Mouse (Mus musculus) thymus, postnatal 36 days (tissue): ENCODE data around the gene Mast4.

Experiments
- DNase-seq, 2 experiments: peaks; one replicate each; pipeline ENCODE4 v3.0.0; 2022; ENCODE audit warnings: mixed read lengths in 2 of 2

Mast4 gene

DNA sequence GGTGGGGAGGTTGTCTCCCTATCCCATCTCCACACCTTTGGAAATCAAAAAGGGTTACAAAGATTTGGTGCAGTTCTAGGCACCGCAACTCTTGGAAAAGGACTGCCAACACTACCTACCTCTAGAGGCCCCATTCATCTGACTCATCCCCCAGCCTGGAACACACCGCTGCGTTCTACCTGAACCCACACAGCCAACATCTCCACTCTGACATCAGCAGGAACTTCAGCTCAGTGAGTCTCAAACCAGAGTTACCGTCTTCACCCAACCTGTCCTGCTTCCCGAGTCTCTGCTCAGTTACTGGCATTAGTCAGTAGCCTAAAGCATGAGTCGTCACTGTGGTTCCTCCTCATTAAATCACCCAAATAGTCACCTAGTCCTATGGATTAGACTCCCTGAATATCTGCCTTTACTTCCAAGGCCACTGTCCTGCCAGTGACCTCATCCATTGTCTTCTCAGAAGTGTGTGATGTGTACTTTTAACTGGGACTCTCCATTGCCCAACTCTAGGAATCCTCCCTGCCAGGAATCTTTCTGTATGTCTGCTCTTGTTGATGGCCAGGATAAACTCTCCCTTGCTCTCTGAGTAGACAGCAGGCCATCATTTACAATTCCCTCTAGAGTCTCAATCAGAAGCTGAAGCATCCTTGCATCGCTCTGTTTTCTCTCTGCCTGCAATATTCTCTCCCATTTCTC, 453.8 kb downstream of the Mast4 start:
- no peak for DNase-seq

GRCm38 (mm10) chr13:102878631-102879030, 455.7 kb downstream of the Mast4 start:
- DNase-seq = no peak

DNA sequence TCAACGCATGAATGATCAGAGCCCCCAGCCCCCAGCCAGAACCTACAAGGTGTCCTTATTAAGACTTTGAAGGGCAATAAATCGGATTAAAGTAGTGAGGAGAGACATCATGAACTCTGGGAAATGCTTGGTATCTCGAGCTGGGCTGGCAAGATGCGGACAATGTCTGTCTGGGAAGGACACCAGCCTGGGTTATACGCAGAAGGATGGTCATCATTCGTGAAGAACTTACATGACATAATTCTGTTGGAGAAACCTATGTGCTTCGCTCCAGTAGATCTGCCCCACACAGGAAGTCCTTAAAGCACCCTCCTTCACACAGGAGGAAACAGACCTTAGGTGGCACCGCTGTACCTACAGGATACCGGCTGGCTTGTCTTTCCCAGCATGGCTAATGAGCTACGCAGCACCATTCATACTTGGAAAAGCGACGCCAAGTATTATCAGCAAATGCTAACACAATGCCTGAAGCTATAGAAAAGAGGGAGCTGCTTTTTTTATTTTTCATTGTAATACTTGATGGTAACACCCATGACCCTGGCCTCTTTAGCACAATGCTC, 456.5 kb downstream of the Mast4 start:
- DNase-seq = no peak

- DNase-seq = no peak
Measured at GRCm38 (mm10) chr13:102877154-102877553, 457.1 kb downstream of the Mast4 start.

DNA sequence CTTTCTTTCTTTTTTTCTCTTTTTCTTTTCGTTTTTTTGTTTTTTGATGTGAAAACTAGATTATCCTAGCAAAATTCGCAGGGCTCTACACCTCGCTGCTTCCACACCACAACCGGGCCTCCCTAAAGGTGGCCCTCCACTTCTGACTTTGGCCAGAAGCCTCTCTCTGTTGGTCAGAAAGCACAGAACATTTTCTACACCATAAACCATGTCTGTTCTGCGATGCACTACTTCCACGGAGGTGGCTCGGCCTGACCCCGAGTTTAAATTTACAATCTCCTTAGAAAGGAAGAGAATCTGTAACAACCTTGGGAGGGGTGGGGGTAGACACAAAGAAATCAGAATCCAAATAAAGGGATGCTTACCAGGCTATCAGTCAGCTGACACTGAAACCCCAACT, 458.8 kb downstream of the Mast4 start:
- DNase-seq = no peak

DNA sequence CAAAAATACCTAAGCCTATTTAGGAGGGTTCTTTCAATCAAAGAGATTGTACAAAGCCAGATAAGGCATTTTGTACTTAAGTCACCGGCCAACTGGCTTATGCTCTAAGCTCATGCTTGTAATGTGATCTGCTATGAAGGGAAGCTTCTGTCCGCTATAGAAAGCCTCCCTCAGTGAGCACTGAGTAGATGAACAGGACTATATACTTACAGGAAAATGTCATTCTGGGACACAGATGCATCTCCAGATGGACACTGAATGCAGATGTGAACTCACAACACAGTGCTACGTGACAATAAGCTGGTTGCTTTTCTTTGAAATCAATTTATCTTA, 459.2 kb downstream of the Mast4 start:
- DNase-seq = no peak

DNA sequence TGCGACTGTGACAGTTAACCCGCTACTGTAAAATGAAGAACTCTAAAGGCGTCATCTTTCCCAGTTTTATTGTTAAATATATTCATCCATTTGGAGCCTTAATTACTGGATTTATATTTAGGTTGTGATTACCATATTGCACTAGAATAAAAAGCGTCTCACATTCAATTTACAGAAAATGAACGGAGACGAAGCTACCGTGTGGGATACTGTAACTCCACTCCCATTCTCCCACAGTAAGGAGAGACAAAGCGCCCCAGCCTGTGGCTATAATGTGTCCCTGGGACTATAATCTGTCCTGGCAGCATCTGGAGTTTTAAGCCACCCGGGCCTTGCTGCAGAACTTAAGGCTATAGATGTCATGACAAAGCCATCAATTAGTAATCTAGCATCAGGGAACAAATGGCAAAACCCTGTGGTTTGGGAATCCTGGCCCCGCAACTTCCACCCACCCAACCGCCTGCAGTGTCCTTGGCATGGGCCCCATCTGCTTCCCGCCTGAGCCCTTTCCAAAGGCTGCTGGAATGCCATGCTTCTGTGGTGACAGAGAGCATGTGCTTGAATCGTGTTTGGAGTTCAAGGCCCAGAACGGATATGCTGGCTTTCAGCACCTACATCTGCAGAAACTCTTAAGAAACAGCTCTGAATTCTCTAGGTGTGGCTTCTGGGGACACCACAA, 459.7 kb downstream of the Mast4 start:
- DNase-seq = no peak

DNA sequence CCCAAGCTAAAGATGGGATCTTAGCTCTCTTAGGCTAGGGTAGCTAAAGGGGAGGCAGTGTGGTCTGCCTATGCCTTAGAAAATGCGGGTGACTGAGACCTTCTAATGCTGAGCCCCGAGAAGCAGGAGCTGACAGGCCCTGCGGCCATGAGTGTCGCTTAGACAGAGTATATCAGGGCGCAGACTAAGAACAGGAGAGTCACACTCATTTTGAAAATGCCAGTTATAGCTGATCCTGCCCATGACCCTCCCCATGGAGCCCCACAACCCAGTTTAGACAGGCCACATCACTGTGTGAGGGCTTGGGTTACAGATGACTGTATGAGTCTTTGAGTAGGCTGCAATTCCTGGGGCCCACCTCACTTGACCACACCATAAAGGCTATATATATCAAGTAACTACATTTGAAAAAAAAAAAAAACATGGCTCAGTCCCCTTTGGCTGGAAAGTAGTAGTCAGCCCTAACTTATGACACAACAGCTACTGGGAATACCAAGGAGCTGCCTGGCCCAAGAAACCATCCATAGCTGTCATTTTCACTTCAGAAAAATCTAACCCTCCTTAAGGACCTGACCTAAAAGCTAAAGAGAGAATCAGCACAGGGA, 460.8 kb downstream of the Mast4 start:
- no peak for DNase-seq

DNA sequence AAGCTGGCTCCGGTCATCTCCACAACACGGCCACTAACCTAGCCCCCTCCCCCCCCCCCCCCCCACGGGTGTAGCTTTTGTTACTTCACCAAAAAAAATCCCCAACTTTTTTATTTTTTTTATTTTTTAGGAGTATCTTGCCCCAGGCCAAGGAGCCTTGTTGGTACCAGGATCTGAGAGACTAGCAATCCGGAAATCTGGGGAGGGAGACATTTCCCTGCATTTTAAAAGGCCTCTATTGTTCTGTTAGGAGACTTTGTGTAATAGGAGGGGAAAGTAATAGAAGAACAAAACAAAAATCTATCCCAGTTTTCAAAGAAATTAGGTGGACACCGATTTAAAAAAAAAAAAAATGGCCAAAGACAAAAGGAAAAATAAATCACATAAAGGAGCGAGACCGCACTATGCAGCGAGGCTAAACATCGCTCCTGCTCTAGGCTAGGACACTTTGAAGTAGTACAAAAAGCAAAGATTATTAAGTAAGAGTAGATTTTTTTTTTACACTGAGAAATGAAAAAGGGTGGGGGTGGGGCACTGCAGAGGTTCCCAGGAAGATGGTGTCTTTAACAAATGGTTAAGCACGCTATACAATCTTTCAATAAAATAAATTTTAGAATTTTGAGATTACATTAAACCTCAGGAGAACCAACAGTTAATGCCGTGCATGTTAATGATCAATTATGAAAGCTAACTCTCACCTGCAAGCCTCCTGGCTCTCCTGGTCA, 462.8 kb downstream of the Mast4 start:
- DNase-seq = no peak

- no peak for DNase-seq
Measured at GRCm38 (mm10) chr13:102869541-102869940, 464.8 kb downstream of the Mast4 start.

- no peak for DNase-seq
Measured at GRCm38 (mm10) chr13:102866816-102867215, 467.5 kb downstream of the Mast4 start.

DNA sequence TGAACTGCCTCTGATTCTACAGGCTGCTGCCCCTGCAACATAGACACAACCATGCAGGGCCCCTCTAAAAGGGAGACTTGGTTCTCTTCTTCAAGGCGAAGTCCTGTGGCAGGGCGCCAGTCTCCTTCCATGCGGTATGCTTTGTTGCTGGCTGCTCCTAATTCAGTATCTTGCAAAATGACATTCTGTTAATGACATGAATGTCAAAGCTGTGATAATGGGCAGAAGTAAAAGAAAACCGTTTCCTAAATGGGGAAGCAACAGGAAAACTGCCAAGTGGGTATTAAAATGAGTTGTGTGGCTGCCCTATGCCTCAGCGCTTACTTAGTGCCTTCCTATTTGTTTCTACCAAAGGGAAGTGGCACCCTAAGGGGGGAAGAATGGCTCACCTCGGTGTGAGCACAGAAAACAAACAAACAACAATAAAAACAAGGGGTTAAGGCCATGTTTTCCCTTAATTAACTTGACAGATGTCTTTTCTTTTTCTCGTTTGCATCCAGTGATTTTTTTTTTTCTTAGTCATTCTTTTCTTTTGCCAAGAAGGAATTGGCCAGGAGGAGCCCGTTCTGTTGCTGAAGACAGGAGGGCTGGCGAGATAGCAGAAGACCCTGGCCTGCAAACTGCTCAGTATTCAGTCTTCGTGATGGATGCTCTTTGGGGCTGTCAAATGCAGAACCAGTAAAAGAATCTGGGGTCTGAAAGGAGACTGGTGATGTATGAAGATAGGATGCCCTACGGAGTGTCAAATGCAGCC, 468.1 kb downstream of the Mast4 start:
- no peak for DNase-seq

- DNase-seq = no peak
Measured at GRCm38 (mm10) chr13:102865494-102865893, 468.8 kb downstream of the Mast4 start.

DNA sequence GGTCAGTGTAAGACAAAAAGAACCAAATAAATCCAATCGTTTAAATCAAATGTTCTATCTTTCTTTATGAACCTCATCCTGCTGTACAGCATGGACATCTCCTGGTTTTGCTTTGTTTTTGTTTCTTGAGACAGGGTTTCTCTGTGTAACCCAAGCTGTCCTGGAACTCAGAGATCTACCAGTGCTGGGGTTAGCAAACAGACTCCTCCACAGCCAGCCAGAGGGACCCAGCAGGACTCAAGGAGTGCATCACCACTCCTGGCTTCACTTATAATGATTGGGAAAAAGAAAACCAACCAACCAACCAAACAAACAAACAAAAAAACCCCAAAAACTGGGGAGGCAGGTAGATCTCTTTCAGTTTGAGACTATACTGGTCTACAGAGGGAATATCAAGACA, 469.5 kb downstream of the Mast4 start:
- DNase-seq = no peak

- no peak for DNase-seq
Measured at GRCm38 (mm10) chr13:102864079-102864478, 470.2 kb downstream of the Mast4 start.

GRCm38 (mm10) chr13:102862981-102863380, 471.3 kb downstream of the Mast4 start:
- DNase-seq = no peak

DNA sequence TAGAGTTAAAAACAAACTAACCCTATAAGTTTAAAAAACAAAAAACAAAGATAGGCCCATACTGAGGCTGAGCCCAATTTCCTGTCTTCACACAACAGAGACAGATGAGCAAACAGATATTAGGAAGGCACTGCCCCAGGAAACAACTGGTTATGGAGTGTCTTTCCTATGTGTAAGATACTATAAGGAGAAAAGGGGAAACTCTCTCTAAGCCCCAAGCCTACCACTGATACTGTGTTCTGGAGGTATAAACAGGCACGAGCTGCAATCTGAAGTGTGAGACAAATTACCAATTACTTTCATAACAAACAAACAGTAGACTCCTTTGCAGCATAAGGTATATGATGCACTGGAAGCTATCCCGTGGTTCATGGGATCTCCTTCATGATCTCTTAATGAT, 471.9 kb downstream of the Mast4 start:
- DNase-seq = no peak

DNA sequence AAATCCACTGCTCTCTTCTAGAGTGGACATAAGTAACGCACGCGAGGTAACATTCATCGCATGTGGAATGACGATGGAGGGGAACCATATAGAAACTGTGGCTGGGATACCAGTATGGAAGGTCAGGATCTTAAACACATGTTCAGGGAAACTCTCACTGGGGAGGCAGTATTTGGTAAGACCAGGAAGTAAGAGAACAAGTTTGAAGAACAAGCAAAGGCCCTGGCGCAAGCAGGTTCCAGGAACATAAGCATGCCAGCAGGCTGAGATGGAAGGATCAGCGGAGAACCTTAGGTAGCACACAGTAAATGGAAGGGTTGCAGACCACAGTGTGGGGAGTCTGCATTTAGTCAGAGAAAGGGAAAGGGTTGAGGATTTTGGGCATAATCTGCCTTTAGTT, 473.6 kb downstream of the Mast4 start:
- DNase-seq = no peak

- no peak for DNase-seq
Measured at GRCm38 (mm10) chr13:102860135-102860534, 474.2 kb downstream of the Mast4 start.

GRCm38 (mm10) chr13:102857539-102857838, 476.8 kb downstream of the Mast4 start:
- DNase-seq = no peak

GRCm38 (mm10) chr13:102856821-102857538, 477.3 kb downstream of the Mast4 start:
- DNase-seq = no peak

DNA sequence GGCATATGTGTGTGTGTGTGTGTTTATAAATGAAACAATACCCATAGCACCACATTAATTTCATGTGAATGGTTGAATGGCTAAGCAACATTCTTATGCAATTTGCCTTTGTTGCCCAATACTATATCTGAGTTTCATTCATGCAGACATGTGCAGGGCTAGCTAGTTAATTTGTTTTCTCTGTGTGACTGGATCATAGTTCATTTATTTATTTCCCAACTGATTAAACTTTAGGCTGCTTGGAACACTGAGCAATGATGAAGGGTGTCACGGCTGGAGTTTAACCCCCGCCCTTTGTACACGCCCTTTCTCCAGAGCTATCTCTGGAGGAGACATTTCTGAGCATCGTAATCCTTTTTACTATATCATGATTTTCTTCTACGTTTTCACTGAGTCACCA, 481.4 kb downstream of the Mast4 start:
- DNase-seq = no peak
